Mouse (Mus musculus): ENCODE data around the gene Tnni2. TPM values are rescaled to one million over a fixed set of nuclear protein-coding genes. Genes with fewer than 3 reads are reported as not detected.

Tnni2 gene
- total RNA-seq, 2 experiments from 2014 or later = not detected

- no peak for ATAC-seq (replicated peaks; ENCODE audit: low FRiP score, poor library complexity, severe bottlenecking)
Observed at GRCm38 (mm10) chr7:142479307-142479706, 37.7 kb downstream of the Tnni2 start.

GRCm38 (mm10) chr7:142479886-142480285, 38.3 kb downstream of the Tnni2 start:
- ATAC-seq (replicated peaks; ENCODE audit: low FRiP score, poor library complexity, severe bottlenecking) = no peak

GRCm38 (mm10) chr7:142480661-142481060, 39.1 kb downstream of the Tnni2 start:
- ATAC-seq (replicated peaks; ENCODE audit: low FRiP score, poor library complexity, severe bottlenecking) = no peak

DNA sequence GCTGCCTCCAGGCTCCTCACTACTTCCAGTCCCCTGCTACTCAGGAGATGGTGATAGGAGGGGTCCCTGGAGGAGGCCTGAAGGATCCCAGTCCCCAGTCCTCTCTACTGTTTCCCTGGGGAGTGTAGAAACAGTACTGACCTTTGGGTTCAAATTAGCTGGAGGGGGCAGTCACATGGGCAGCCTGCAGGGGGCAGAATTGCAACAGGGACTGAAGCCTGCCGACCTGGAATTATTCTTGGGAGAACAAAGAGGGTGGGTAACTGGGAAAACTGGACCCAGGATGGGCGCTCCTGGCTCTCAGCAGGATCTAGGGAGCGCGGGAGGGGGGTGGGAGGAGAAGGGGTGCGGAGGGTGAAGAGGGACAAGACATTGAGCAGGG, 39.6 kb downstream of the Tnni2 start:
- no peak for ATAC-seq (replicated peaks; ENCODE audit: low FRiP score, poor library complexity, severe bottlenecking)

DNA sequence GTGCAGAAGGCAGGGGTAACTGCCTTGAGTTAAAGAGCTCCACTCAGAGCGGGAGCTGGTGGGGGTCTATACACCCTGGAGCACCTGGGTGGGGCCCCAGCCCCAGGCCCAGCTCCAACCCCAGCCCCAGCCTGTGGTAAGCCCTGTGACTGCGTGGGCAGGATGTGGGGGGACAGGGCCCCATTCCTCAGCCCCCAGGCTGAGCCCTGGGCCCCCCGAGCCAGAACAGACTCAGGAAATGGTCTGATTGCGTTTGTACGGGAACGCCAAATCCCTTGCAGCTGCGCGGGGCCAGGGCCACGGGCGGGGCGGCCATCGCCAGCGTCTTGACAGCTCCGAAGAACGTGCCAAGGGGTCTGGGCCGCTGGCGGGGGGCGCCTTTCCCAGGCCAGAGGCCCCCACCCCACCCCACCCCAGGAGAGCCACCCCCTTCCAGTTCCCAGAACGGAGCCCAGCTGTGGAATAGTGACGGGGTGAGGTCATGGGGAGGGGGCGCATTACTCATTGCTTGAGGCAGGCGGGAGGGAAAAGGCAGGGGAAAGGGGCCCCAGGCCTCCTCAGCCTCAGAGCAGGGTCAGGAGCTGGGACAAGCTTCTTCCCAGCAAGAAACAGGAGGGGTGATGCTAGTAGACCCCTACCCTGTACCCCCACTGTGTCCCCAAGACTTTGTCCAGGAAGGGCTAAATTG, 40.1 kb downstream of the Tnni2 start:
- no peak for ATAC-seq (replicated peaks; ENCODE audit: low FRiP score, poor library complexity, severe bottlenecking)

DNA sequence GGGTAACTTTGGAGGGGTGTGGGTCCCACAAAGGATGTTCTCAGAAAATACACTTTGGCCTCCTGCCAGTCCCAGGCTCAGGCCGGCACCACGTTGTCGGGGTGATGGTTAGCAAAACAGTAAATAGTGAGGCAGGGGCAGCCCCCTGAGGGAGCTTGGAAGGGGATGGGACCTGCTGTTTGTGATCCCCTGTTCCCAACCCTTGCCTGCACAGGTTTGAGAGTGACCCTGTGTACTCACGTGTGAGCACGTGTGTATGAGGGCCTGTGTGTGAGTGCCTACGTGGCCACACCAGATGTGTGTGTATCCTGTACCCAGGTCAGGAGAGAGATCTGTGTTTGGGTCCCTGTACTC, 40.6 kb downstream of the Tnni2 start:
- ATAC-seq (replicated peaks; ENCODE audit: low FRiP score, poor library complexity, severe bottlenecking) = no peak

DNA sequence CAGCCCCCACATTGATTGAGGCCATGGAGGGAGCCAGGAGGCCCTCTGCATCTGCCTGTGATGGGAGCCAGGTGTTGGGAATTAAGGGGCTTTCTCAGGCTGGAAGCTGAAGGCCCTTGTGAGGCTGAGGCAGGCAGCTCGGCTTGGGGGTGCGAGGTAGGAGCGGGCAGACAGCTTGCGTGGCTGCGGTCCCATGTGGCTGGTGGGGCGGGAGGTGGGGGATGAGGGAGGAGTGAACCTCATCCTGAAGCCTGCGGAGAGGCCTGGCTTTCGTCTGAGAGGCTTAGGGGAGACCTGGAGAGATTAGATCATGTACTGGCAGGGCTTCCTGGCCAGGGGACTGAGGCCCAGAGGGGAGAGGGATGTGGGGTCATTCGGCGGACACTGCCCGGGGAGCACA, 41.5 kb downstream of the Tnni2 start:
- ATAC-seq (replicated peaks; ENCODE audit: low FRiP score, poor library complexity, severe bottlenecking) = no peak

DNA sequence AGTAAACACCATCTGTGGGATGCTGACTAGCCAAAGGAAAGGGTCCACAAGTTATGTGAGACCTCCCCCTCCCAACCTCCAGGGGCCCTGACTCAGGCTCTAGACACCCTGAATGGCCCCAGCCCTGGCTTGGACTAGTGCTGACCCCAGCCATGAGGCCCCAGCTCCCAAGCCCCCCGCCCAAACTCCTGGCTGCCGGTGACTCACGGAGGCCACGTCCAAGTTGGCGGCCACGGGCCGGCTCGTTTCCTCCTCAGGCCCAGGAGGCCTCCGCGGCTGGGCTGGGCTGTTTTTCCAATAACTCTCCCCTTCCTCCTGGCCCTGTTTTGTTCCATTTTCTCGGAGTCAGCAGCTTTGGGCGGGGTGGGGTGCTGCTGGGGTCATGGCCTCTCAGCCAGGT, 43.2 kb downstream of the Tnni2 start:
- ATAC-seq (replicated peaks; ENCODE audit: low FRiP score, poor library complexity, severe bottlenecking) = no peak

GRCm38 (mm10) chr7:142486751-142487162, 45.1 kb downstream of the Tnni2 start:
- ATAC-seq (replicated peaks; ENCODE audit: low FRiP score, poor library complexity, severe bottlenecking) = no peak

- no peak for ATAC-seq (replicated peaks; ENCODE audit: low FRiP score, poor library complexity, severe bottlenecking)
Observed at GRCm38 (mm10) chr7:142487341-142487859, 45.8 kb downstream of the Tnni2 start.

GRCm38 (mm10) chr7:142488053-142488452, 46.4 kb downstream of the Tnni2 start:
- ATAC-seq (replicated peaks; ENCODE audit: low FRiP score, poor library complexity, severe bottlenecking) = no peak

DNA sequence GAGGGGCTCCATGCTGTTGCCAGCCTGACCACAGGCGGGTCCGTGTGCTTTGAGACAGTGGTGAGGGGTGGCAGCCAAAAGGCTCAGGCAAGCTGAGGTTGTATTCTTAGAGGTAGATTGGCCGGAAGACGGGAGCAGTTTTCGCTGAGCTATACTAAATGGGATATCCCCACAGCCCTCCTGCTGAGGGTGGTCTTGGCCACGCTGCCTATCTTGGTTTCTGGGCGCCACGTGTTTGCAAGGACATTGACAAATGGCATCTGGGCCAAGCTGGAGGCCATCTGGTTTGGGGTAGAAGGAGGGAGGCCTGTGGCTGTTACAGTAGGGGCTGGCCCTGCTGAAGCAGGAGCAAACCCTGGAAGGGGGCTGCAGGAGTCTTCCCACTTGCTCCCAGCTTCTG, 51.9 kb downstream of the Tnni2 start:
- no peak for ATAC-seq (replicated peaks; ENCODE audit: low FRiP score, poor library complexity, severe bottlenecking)

Other genes with a start within 250 kb of the Tnni2 start
- not detected in 2 replicates for gene Krtap5-3, start 240.4 kb upstream of the Tnni2 start, total RNA-seq (2015; ENCODE audit: low replicate concordance)
- gene Krtap5-3, start 240.4 kb upstream of the Tnni2 start, total RNA-seq (2017; ENCODE audit: low replicate concordance) = not detected in 2 replicates
- gene Gm7579, start 229.9 kb upstream of the Tnni2 start, total RNA-seq (2015; ENCODE audit: low replicate concordance) = not detected in 2 replicates
- gene Gm7579, start 229.9 kb upstream of the Tnni2 start, total RNA-seq (2017; ENCODE audit: low replicate concordance) = not detected in 2 replicates
- not detected in 2 replicates for gene Krtap5-5, start 211.8 kb upstream of the Tnni2 start, total RNA-seq (2015; ENCODE audit: low replicate concordance)
- gene Krtap5-5, start 211.8 kb upstream of the Tnni2 start, total RNA-seq (2017; ENCODE audit: low replicate concordance) = not detected in 2 replicates
- not detected in 2 replicates for gene Gm40460, start 200.7 kb upstream of the Tnni2 start, total RNA-seq (2015; ENCODE audit: low replicate concordance)
- not detected in 2 replicates for gene Gm40460, start 200.7 kb upstream of the Tnni2 start, total RNA-seq (2017; ENCODE audit: low replicate concordance)
- not detected in 2 replicates for gene Gm2431, start 183.5 kb upstream of the Tnni2 start, total RNA-seq (2015; ENCODE audit: low replicate concordance)
- gene Gm2431, start 183.5 kb upstream of the Tnni2 start, total RNA-seq (2017; ENCODE audit: low replicate concordance) = not detected in 2 replicates
- gene Gm4559, start 167.4 kb upstream of the Tnni2 start, total RNA-seq (2015; ENCODE audit: low replicate concordance) = not detected in 2 replicates
- not detected in 2 replicates for gene Gm4559, start 167.4 kb upstream of the Tnni2 start, total RNA-seq (2017; ENCODE audit: low replicate concordance)
- gene Krtap5-1, start 144.7 kb upstream of the Tnni2 start, total RNA-seq (2015; ENCODE audit: low replicate concordance) = not detected in 2 replicates
- gene Krtap5-1, start 144.7 kb upstream of the Tnni2 start, total RNA-seq (2017; ENCODE audit: low replicate concordance) = not detected in 2 replicates
- gene Krtap5-4, start 138.3 kb upstream of the Tnni2 start, total RNA-seq (2015; ENCODE audit: low replicate concordance) = not detected in 2 replicates
- gene Krtap5-4, start 138.3 kb upstream of the Tnni2 start, total RNA-seq (2017; ENCODE audit: low replicate concordance) = not detected in 2 replicates
- gene Ifitm10, start 68.1 kb upstream of the Tnni2 start, total RNA-seq (2015; ENCODE audit: low replicate concordance) = not detected in 2 replicates
- not detected in 2 replicates for gene Ifitm10, start 68.1 kb upstream of the Tnni2 start, total RNA-seq (2017; ENCODE audit: low replicate concordance)
- gene Gm49369, start 59.1 kb upstream of the Tnni2 start, total RNA-seq (2015; ENCODE audit: low replicate concordance) = not detected in 2 replicates
- gene Gm49369, start 59.1 kb upstream of the Tnni2 start, total RNA-seq (2017; ENCODE audit: low replicate concordance) = 143 and 216 TPM in 2 replicates
- 207 and 227 TPM in 2 replicates for gene Ctsd, start 53.8 kb upstream of the Tnni2 start, total RNA-seq (2015; ENCODE audit: low replicate concordance)
- gene Ctsd, start 53.8 kb upstream of the Tnni2 start, total RNA-seq (2017; ENCODE audit: low replicate concordance) = 161 and 184 TPM in 2 replicates
- not detected in 2 replicates for gene Syt8, start 7.0 kb upstream of the Tnni2 start, total RNA-seq (2015; ENCODE audit: low replicate concordance)
- not detected in 2 replicates for gene Syt8, start 7.0 kb upstream of the Tnni2 start, total RNA-seq (2017; ENCODE audit: low replicate concordance)
- gene Lsp1, start 19.0 kb downstream of the Tnni2 start, total RNA-seq (2015; ENCODE audit: low replicate concordance) = 88.0 and 115 TPM in 2 replicates
- 64.5 and 76.5 TPM in 2 replicates for gene Lsp1, start 19.0 kb downstream of the Tnni2 start, total RNA-seq (2017; ENCODE audit: low replicate concordance)
- not detected in 2 replicates for gene Tnnt3, start 57.0 kb downstream of the Tnni2 start, total RNA-seq (2015; ENCODE audit: low replicate concordance)
- not detected in 2 replicates for gene Tnnt3, start 57.0 kb downstream of the Tnni2 start, total RNA-seq (2017; ENCODE audit: low replicate concordance)
- gene Mrpl23, start 90.9 kb downstream of the Tnni2 start, total RNA-seq (2015; ENCODE audit: low replicate concordance) = 9.6 TPM in 1 of 2 replicates, not detected in the other
- gene Mrpl23, start 90.9 kb downstream of the Tnni2 start, total RNA-seq (2017; ENCODE audit: low replicate concordance) = 0.13 TPM in 1 of 2 replicates, not detected in the other
- not detected in 2 replicates for gene Igf2, start 225.0 kb downstream of the Tnni2 start, total RNA-seq (2015; ENCODE audit: low replicate concordance)
- gene Igf2, start 225.0 kb downstream of the Tnni2 start, total RNA-seq (2017; ENCODE audit: low replicate concordance) = not detected in 2 replicates
- gene Gm49394, start 228.1 kb downstream of the Tnni2 start, total RNA-seq (2015; ENCODE audit: low replicate concordance) = not detected in 2 replicates
- gene Gm49394, start 228.1 kb downstream of the Tnni2 start, total RNA-seq (2017; ENCODE audit: low replicate concordance) = not detected in 2 replicates

All from erythroid progenitor cell, adult 5-6 weeks (primary cell).